ENCODE assay signal across 8 mouse cellular contexts in the genomic region with DNA sequence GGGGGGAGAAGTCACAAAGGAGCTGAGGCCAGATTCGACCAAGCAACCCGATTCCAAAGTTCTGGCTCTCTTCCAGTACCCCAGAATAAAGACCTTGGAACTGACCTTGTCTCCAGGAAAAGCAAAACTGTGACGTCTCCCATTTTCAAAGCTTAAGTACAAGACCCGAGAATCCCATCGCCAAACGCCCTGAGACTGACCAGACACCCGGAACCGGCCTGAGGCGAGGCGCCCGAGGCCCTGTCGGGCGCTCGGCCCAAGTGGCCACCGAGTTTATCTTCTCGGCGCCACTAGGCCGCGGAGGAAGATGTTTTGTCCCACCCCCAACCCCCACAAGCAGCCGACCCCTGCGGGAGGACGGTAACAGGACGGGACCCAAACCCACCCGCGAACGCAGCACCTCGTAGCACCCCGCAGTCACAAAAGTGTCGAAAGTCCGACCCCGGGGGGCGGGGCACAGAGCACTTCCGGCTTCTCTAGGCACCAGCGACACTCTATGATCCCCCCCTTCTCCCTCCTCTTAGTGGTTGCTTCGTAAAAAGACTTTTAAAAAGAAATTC. TPM values are rescaled to one million over a fixed set of nuclear protein-coding genes. Genes with fewer than 3 reads are reported as not detected.
DNase-seq lines count a peak whose midpoint lies in the region; ATAC-seq and TF ChIP-seq lines count a peak whose summit lies in the region.

A gene (minus strand): TSS at position 469 of the 560 bp plus-strand sequence.

- no peak for TF ChIP-seq CTCF in C2C12 (IDR thresholded peaks at IDR 0.05; ENCODE audit: control insufficient read depth, insufficient read depth, insufficient read length)
- TF ChIP-seq CTCF in brain, embryonic 14.5 days (IDR thresholded peaks at IDR 0.05; ENCODE audit: borderline replicate concordance, extremely low read depth, insufficient read depth, insufficient read length): no peak
- TF ChIP-seq CTCF in kidney, postnatal 0 days (IDR thresholded peaks at IDR 0.05; ENCODE audit: low read depth): no peak

- peak within 1 kb of the TSS; percentile 93 for H3K27ac ChIP-seq in heart, embryonic 12.5 days (ENCODE audit: poor library complexity, severe bottlenecking)
- peak within 1 kb of the TSS; percentile 87 for H3K27ac ChIP-seq in kidney, postnatal 0 days
- H3K27ac ChIP-seq in liver, embryonic 12.5 days: peak within 1 kb of the TSS; percentile 82
- peak within 1 kb of the TSS; percentile 81 for H3K27ac ChIP-seq in stomach, embryonic 15.5 days

- H3K4me3 ChIP-seq in C2C12 (ENCODE audit: insufficient read depth, poor library complexity, severe bottlenecking): peak within 1 kb of the TSS; percentile 65
- peak within 1 kb of the TSS; percentile 82 for H3K4me3 ChIP-seq in erythroblast, embryonic 14.5 days (replicated peaks)
- peak within 1 kb of the TSS; percentile 70 for H3K4me3 ChIP-seq in heart, embryonic 12.5 days
- H3K4me3 ChIP-seq in kidney, postnatal 0 days (replicated peaks; ENCODE audit: low read depth, low read length): peak within 1 kb of the TSS; percentile 81
- peak within 1 kb of the TSS; percentile 82 for H3K4me3 ChIP-seq in liver, embryonic 12.5 days
- peak within 1 kb of the TSS; percentile 88 for H3K4me3 ChIP-seq in stomach, embryonic 15.5 days (replicated peaks)

- TF ChIP-seq POLR2A in brain, embryonic 14.5 days (IDR thresholded peaks at IDR 0.05; ENCODE audit: borderline replicate concordance, extremely low read depth, insufficient read depth, insufficient read length, poor library complexity, severe bottlenecking): peak; percentile 36; the same call in 1 of the 2 replicates

- H3K4me2 ChIP-seq in heart, embryonic 12.5 days: peak within 1 kb of the TSS; percentile 74
- H3K4me2 ChIP-seq in kidney, postnatal 0 days (ENCODE audit: low read length): peak within 1 kb of the TSS; percentile 84
- H3K4me2 ChIP-seq in liver, embryonic 12.5 days: peak within 1 kb of the TSS; percentile 80
- peak within 1 kb of the TSS; percentile 59 for H3K4me2 ChIP-seq in stomach, embryonic 15.5 days

- H3K27me3 ChIP-seq in C2C12 (ENCODE audit: control insufficient read depth, insufficient read depth, insufficient read length): no peaks in the 10 kb centered on the region
- H3K27me3 ChIP-seq in erythroblast, embryonic 14.5 days (ENCODE audit: control insufficient read depth): no peaks in the 10 kb centered on the region
- no peaks in the 10 kb centered on the region for H3K27me3 ChIP-seq in heart, embryonic 12.5 days (replicated peaks)
- H3K27me3 ChIP-seq in kidney, postnatal 0 days (ENCODE audit: insufficient read depth, low read length): no peaks in the 10 kb centered on the region
- no peaks in the 10 kb centered on the region for H3K27me3 ChIP-seq in liver, embryonic 12.5 days (replicated peaks)
- H3K27me3 ChIP-seq in stomach, embryonic 15.5 days (replicated peaks): no peaks in the 10 kb centered on the region

- H3ac ChIP-seq in C2C12 (ENCODE audit: control insufficient read depth, insufficient read length, low read depth): peak within 1 kb of the TSS; percentile 95

- peak within 1 kb of the TSS; percentile 81 for H3K9ac ChIP-seq in heart, embryonic 12.5 days
- peak within 1 kb of the TSS; percentile 88 for H3K9ac ChIP-seq in kidney, postnatal 0 days (ENCODE audit: low read depth, low read length)
- H3K9ac ChIP-seq in liver, embryonic 12.5 days: peak within 1 kb of the TSS; percentile 84
- H3K9ac ChIP-seq in stomach, embryonic 15.5 days: peak within 1 kb of the TSS; percentile 69

- H3K79me3 ChIP-seq in C2C12 (ENCODE audit: low read depth): peaks cover 24% of the 10 kb centered on the region

- peaks cover 31% of the 10 kb centered on the region for H3K4me1 ChIP-seq in erythroblast, embryonic 14.5 days (ENCODE audit: control insufficient read depth)
- peaks cover 14% of the 10 kb centered on the region for H3K4me1 ChIP-seq in heart, embryonic 12.5 days (replicated peaks)
- H3K4me1 ChIP-seq in kidney, postnatal 0 days (replicated peaks; ENCODE audit: insufficient read depth, low read length): no peaks in the 10 kb centered on the region; the same call in 1 of the 2 replicates
- H3K4me1 ChIP-seq in liver, embryonic 12.5 days: peaks cover 33% of the 10 kb centered on the region
- peaks cover 8% of the 10 kb centered on the region; the same call in 1 of the 2 replicates for H3K4me1 ChIP-seq in stomach, embryonic 15.5 days

- peak; percentile 93 for ATAC-seq in heart, embryonic 12.5 days (ENCODE audit: insufficient number of reproducible peaks, low FRiP score)
- ATAC-seq in kidney, postnatal 0 days (replicated peaks; ENCODE audit: low FRiP score, low read depth): peak; percentile 95
- ATAC-seq in liver, embryonic 12.5 days: peak; percentile 96
- ATAC-seq in stomach, embryonic 15.5 days (ENCODE audit: insufficient read depth, low FRiP score, low read depth): peak; percentile 94

- DNase-seq in brain, embryonic 14.5 days (ENCODE audit: low read depth): peak; percentile 94
- peak; percentile 90 for DNase-seq in kidney, postnatal 0 days (ENCODE audit: low spot score)
- DNase-seq in natural killer cell, adult 2 months (ENCODE audit: low spot score in 2 of 2): peak; percentile 75 to 81

- H3K9me3 ChIP-seq in erythroblast, embryonic 14.5 days (ENCODE audit: control insufficient read depth, low read length): no peaks in the 10 kb centered on the region
- H3K9me3 ChIP-seq in heart, embryonic 12.5 days (replicated peaks): no peaks in the 10 kb centered on the region
- no peaks in the 10 kb centered on the region for H3K9me3 ChIP-seq in kidney, postnatal 0 days (replicated peaks; ENCODE audit: low read length)
- H3K9me3 ChIP-seq in liver, embryonic 12.5 days (replicated peaks): no peaks in the 10 kb centered on the region
- H3K9me3 ChIP-seq in stomach, embryonic 15.5 days: no peaks in the 10 kb centered on the region

- peaks cover 20% of the 10 kb centered on the region for H3K36me3 ChIP-seq in C2C12 (ENCODE audit: control insufficient read depth, insufficient read depth)
- H3K36me3 ChIP-seq in erythroblast, embryonic 14.5 days (ENCODE audit: control insufficient read depth): peaks cover 39% of the 10 kb centered on the region
- H3K36me3 ChIP-seq in heart, embryonic 12.5 days: peaks cover 16% of the 10 kb centered on the region
- H3K36me3 ChIP-seq in kidney, postnatal 0 days (ENCODE audit: insufficient read depth, low read length): 0 out of 2 replicates have a peak, but pooled peaks cover 8% of the 10 kb centered on the region
- H3K36me3 ChIP-seq in liver, embryonic 12.5 days: peaks cover 22% of the 10 kb centered on the region
- H3K36me3 ChIP-seq in stomach, embryonic 15.5 days: peaks cover 12% of the 10 kb centered on the region; the same call in 1 of the 2 replicates

- 0% methylated on average over 35 of the region's 35 CpGs for WGBS in heart, embryonic 12.5 days
- WGBS in kidney, postnatal 0 days: under 1% methylated on average over 35 of the region's 35 CpGs
- under 1% methylated on average over 35 of the region's 35 CpGs for WGBS in liver, embryonic 12.5 days (ENCODE audit: insufficient replicate concordance)
- WGBS in stomach, embryonic 15.5 days: under 1% methylated on average over 35 of the region's 35 CpGs

- H3K79me2 ChIP-seq in C2C12 (ENCODE audit: control insufficient read depth, insufficient read depth): peaks cover 37% of the 10 kb centered on the region

TF ChIP-seq in C2C12, 6 proteins besides CTCF, POLR2A, EP300 and RAD21:
- TF ChIP-seq USF1 (IDR thresholded peaks at IDR 0.05; ENCODE audit: low read depth) (no peak), FOSL1 (IDR thresholded peaks at IDR 0.05; ENCODE audit: insufficient read depth, low read length, poor library complexity, severe bottlenecking) (no peak), MAX (IDR thresholded peaks at IDR 0.05) (no peak), CEBPB (IDR thresholded peaks at IDR 0.05; ENCODE audit: low read depth) (no peak), MYOD1 (IDR thresholded peaks at IDR 0.05; ENCODE audit: control insufficient read depth, insufficient read length, low read depth) (no peak), MYOG (IDR thresholded peaks at IDR 0.05; ENCODE audit: control insufficient read depth, extremely low read depth, insufficient read length) (no peak)

RNA-seq across cellular contexts. Expression of the gene that starts here (rescaled TPM):
- 10.2 TPM for polyA plus RNA-seq in C2C12 (2012; fragmentation: generic; extraction: Trizol)
- 70.2 and 89.7 TPM in 2 replicates for polyA plus RNA-seq in brain, embryonic 14.5 days (2012; rRNA removed)
- 0.69 and 0.93 TPM in 2 replicates for polyA plus RNA-seq in erythroblast, embryonic 14.5 days (2012)
- polyA plus RNA-seq in heart, embryonic 12.5 days (2016; fragmentation: Nextera tagmentation; extraction: Ambion mirVana): 71.2 and 72.6 TPM in 2 replicates
- 64.7 and 65.4 TPM in 2 replicates for polyA plus RNA-seq in kidney, postnatal 0 days (2015; fragmentation: Nextera tagmentation; extraction: Ambion mirVana)
- 34.8 and 36.2 TPM in 2 replicates for polyA plus RNA-seq in liver, embryonic 12.5 days (2016; fragmentation: Nextera tagmentation; extraction: Ambion mirVana)
- polyA plus RNA-seq in stomach, embryonic 15.5 days (2015; fragmentation: Nextera tagmentation; extraction: Ambion mirVana): 77.7 and 80.7 TPM in 2 replicates

Comparison
In these comparisons a context has a peak if more than half of its experiments do, and no peak if none do; other contexts are left out.
1. Peak in every context shown above with its lines: DNase-seq, ATAC-seq, H3K4me3 ChIP-seq and H3K27ac ChIP-seq.